Mouse (Mus musculus): Measurements from ENCODE around the gene Dock10. TPM values are rescaled to one million over a fixed set of nuclear protein-coding genes. Genes with fewer than 3 reads are reported as not detected.

The Dock10 gene
- polyA plus RNA-seq, 1 experiment from 2014 or later = 5.2 TPM

GRCm38 (mm10) chr1:80670387-80670786, 87.9 kb downstream of the Dock10 start:
- 86% methylated on average over 7 of the region's 7 CpGs for WGBS

GRCm38 (mm10) chr1:80665761-80666160, 92.6 kb downstream of the Dock10 start:
- no peaks in the 10 kb centered on the region for H3K4me1 ChIP-seq
- H3K9ac ChIP-seq = no peak overlapping the region
- ATAC-seq (ENCODE audit: low FRiP score, low read depth) = no peak
- no peak overlapping the region for H3K4me3 ChIP-seq
- H3K27ac ChIP-seq = no peak overlapping the region
- no peak overlapping the region for H3K4me2 ChIP-seq (replicated peaks)
- H3K27me3 ChIP-seq (replicated peaks) = no peaks in the 10 kb centered on the region
- H3K36me3 ChIP-seq = no peaks in the 10 kb centered on the region
- H3K9me3 ChIP-seq = no peaks in the 10 kb centered on the region

More at GRCm38 (mm10) chr1:80670387-80670786, 87.9 kb downstream of the Dock10 start:
- Histone ChIP-seq H3K9me3 (no peaks in the 10 kb centered on the region), H3K9ac (no peak overlapping the region), H3K4me2 (replicated peaks) (no peak overlapping the region), H3K4me3 (no peak overlapping the region), H3K27ac (no peak overlapping the region), H3K27me3 (replicated peaks) (no peaks in the 10 kb centered on the region), H3K36me3 (no peaks in the 10 kb centered on the region), H3K4me1 (no peaks in the 10 kb centered on the region)
- ATAC-seq (ENCODE audit: low FRiP score, low read depth) = no peak

- Histone ChIP-seq H3K36me3 (no peaks in the 10 kb centered on the region), H3K27ac (no peak overlapping the region), H3K9me3 (no peaks in the 10 kb centered on the region), H3K9ac (no peak overlapping the region), H3K27me3 (replicated peaks) (no peaks in the 10 kb centered on the region), H3K4me1 (no peaks in the 10 kb centered on the region), H3K4me3 (no peak overlapping the region), H3K4me2 (replicated peaks) (no peak overlapping the region)
- WGBS = 91% methylated on average over 6 of the region's 6 CpGs
- no peak for ATAC-seq (ENCODE audit: low FRiP score, low read depth)
Measured at GRCm38 (mm10) chr1:80665161-80665560, 93.2 kb downstream of the Dock10 start.

GRCm38 (mm10) chr1:80661506-80662402, 96.6 kb downstream of the Dock10 start:
- no peak for ATAC-seq (ENCODE audit: low FRiP score, low read depth)
- Histone ChIP-seq H3K27ac (no peak overlapping the region), H3K36me3 (no peaks in the 10 kb centered on the region), H3K4me3 (no peak overlapping the region), H3K4me1 (no peaks in the 10 kb centered on the region), H3K4me2 (replicated peaks) (no peak overlapping the region), H3K9me3 (no peaks in the 10 kb centered on the region), H3K9ac (no peak overlapping the region), H3K27me3 (replicated peaks) (no peaks in the 10 kb centered on the region)
- 85% methylated on average over 11 of the region's 11 CpGs for WGBS

GRCm38 (mm10) chr1:80659465-80660245, 98.7 kb downstream of the Dock10 start:
- no peaks in the 10 kb centered on the region for H3K4me1 ChIP-seq
- no peak overlapping the region for H3K4me3 ChIP-seq
- H3K27ac ChIP-seq = no peak overlapping the region
- no peaks in the 10 kb centered on the region for H3K9me3 ChIP-seq
- no peak overlapping the region for H3K4me2 ChIP-seq (replicated peaks)
- no peak overlapping the region for H3K9ac ChIP-seq
- WGBS = 87% methylated on average over 6 of the region's 6 CpGs
- H3K36me3 ChIP-seq = no peaks in the 10 kb centered on the region
- H3K27me3 ChIP-seq (replicated peaks) = no peaks in the 10 kb centered on the region
- no peak for ATAC-seq (ENCODE audit: low FRiP score, low read depth)

GRCm38 (mm10) chr1:80656389-80656788, 101.9 kb downstream of the Dock10 start:
- Histone ChIP-seq H3K4me2 (replicated peaks) (no peak overlapping the region), H3K27me3 (replicated peaks) (no peaks in the 10 kb centered on the region), H3K4me3 (no peak overlapping the region), H3K9ac (no peak overlapping the region), H3K4me1 (no peaks in the 10 kb centered on the region), H3K9me3 (no peaks in the 10 kb centered on the region), H3K27ac (no peak overlapping the region), H3K36me3 (no peaks in the 10 kb centered on the region)
- ATAC-seq (ENCODE audit: low FRiP score, low read depth) = no peak
- 69% methylated on average over 2 of the region's 2 CpGs for WGBS

- no peak for ATAC-seq (ENCODE audit: low FRiP score, low read depth)
- Histone ChIP-seq H3K4me2 (replicated peaks) (no peak overlapping the region), H3K9ac (no peak overlapping the region), H3K27ac (no peak overlapping the region), H3K36me3 (no peaks in the 10 kb centered on the region), H3K27me3 (replicated peaks) (no peaks in the 10 kb centered on the region), H3K4me3 (no peak overlapping the region), H3K4me1 (no peaks in the 10 kb centered on the region), H3K9me3 (no peaks in the 10 kb centered on the region)
- WGBS = 76% methylated on average over 1 of the region's 1 CpGs
Measured at GRCm38 (mm10) chr1:80655854-80656253, 102.5 kb downstream of the Dock10 start.

- no peak overlapping the region for H3K9ac ChIP-seq
- 82% methylated on average over 4 of the region's 4 CpGs for WGBS
- no peak overlapping the region for H3K4me3 ChIP-seq
- no peak overlapping the region for H3K27ac ChIP-seq
- no peaks in the 10 kb centered on the region for H3K27me3 ChIP-seq (replicated peaks)
- no peaks in the 10 kb centered on the region for H3K9me3 ChIP-seq
- ATAC-seq (ENCODE audit: low FRiP score, low read depth) = no peak
- no peak overlapping the region for H3K4me2 ChIP-seq (replicated peaks)
- H3K36me3 ChIP-seq = no peaks in the 10 kb centered on the region
- no peaks in the 10 kb centered on the region for H3K4me1 ChIP-seq
Measured at GRCm38 (mm10) chr1:80655195-80655594, 103.1 kb downstream of the Dock10 start.

GRCm38 (mm10) chr1:80654177-80654576, 104.2 kb downstream of the Dock10 start:
- no peak overlapping the region for H3K4me3 ChIP-seq
- H3K9me3 ChIP-seq = no peaks in the 10 kb centered on the region
- ATAC-seq (ENCODE audit: low FRiP score, low read depth) = no peak
- H3K4me1 ChIP-seq = no peaks in the 10 kb centered on the region
- H3K27me3 ChIP-seq (replicated peaks) = no peaks in the 10 kb centered on the region
- H3K9ac ChIP-seq = no peak overlapping the region
- WGBS = 88% methylated on average over 1 of the region's 1 CpGs
- no peak overlapping the region for H3K4me2 ChIP-seq (replicated peaks)
- no peak overlapping the region for H3K27ac ChIP-seq
- H3K36me3 ChIP-seq = no peaks in the 10 kb centered on the region

GRCm38 (mm10) chr1:80652803-80653202, 105.5 kb downstream of the Dock10 start:
- Histone ChIP-seq H3K36me3 (no peaks in the 10 kb centered on the region), H3K4me3 (no peak overlapping the region), H3K4me1 (no peaks in the 10 kb centered on the region), H3K9ac (no peak overlapping the region), H3K27me3 (replicated peaks) (no peaks in the 10 kb centered on the region), H3K9me3 (no peaks in the 10 kb centered on the region), H3K27ac (no peak overlapping the region), H3K4me2 (replicated peaks) (no peak overlapping the region)
- no peak for ATAC-seq (ENCODE audit: low FRiP score, low read depth)

- no peak for ATAC-seq (ENCODE audit: low FRiP score, low read depth)
- 35% methylated on average over 2 of the region's 2 CpGs for WGBS
- H3K27me3 ChIP-seq (replicated peaks) = no peaks in the 10 kb centered on the region
- no peak overlapping the region for H3K4me2 ChIP-seq (replicated peaks)
- H3K4me1 ChIP-seq = no peaks in the 10 kb centered on the region
- no peak overlapping the region for H3K27ac ChIP-seq
- H3K36me3 ChIP-seq = no peaks in the 10 kb centered on the region
- H3K9ac ChIP-seq = no peak overlapping the region
- no peaks in the 10 kb centered on the region for H3K9me3 ChIP-seq
- H3K4me3 ChIP-seq = no peak overlapping the region
Measured at GRCm38 (mm10) chr1:80652083-80652482, 106.2 kb downstream of the Dock10 start.

- Histone ChIP-seq H3K9me3 (no peaks in the 10 kb centered on the region), H3K27me3 (replicated peaks) (no peaks in the 10 kb centered on the region), H3K27ac (no peak overlapping the region), H3K4me1 (no peaks in the 10 kb centered on the region), H3K9ac (no peak overlapping the region), H3K4me3 (no peak overlapping the region), H3K36me3 (no peaks in the 10 kb centered on the region), H3K4me2 (replicated peaks) (no peak overlapping the region)
- no peak for ATAC-seq (ENCODE audit: low FRiP score, low read depth)
- 87% methylated on average over 3 of the region's 3 CpGs for WGBS
Measured at GRCm38 (mm10) chr1:80646602-80647001, 111.7 kb downstream of the Dock10 start.

Data from neural tube, embryonic 12.5 days (tissue).